Mouse (Mus musculus) cerebellum, adult (tissue): ENCODE measurements at regions not wholly inside any gene's neighbourhood (a gene's known extent, or its start where the extent isn't known, plus 50 kb on each side); places are given as distances from the start of the nearest gene placed in this dataset.

Source experiments
- ATAC-seq: cut with Nextera tagmentation; 2 replicates; pipeline ENCODE4 v1.9.2; 2017; ENCODE audit warnings: mild to moderate bottlenecking, moderate library complexity, mixed read lengths; ENCODE audit not compliant: insufficient number of reproducible peaks, low FRiP score, low TSS enrichment

DNA sequence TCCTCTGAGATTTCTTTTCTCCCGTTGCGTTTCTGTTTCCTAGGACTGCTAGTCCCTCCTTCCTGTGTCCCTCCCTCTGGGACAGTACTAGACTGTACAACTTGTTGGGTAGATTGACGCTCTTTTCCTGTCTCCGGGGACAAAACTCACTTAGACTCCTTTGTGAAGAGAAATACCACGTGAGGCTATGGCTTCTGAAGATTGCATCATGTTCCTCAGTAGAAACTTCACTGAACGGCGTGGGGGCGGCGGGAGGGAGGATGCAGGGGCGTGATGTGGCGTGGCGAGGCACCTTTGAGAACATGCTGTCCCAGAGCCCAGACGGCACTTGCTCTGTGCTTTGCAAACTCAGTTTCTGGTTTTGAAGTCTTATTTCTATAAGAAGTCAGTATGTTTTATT lies 78.5 kb downstream of the Spata18 start:
- no peak for ATAC-seq

DNA sequence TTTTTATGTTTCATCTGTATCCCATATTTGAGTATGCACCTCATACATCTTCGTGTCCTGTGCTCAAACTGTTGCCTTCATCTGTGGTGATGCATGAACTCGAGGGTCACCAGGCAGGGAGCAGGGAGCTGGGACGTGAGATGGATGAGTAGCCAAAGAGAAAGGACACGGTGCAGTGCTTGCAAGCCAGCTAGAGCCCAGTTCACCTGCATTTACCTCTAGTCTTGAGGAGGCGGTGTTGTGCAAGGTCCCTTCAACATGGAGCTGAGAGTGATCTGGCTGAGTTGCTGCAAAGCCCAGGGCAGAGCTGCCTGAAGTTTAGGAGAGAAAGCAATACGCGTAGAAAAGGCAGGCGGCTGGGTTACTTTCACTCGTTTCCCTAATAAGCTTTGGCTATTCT lies 80.2 kb downstream of the Spata18 start:
- ATAC-seq, result no peak

DNA sequence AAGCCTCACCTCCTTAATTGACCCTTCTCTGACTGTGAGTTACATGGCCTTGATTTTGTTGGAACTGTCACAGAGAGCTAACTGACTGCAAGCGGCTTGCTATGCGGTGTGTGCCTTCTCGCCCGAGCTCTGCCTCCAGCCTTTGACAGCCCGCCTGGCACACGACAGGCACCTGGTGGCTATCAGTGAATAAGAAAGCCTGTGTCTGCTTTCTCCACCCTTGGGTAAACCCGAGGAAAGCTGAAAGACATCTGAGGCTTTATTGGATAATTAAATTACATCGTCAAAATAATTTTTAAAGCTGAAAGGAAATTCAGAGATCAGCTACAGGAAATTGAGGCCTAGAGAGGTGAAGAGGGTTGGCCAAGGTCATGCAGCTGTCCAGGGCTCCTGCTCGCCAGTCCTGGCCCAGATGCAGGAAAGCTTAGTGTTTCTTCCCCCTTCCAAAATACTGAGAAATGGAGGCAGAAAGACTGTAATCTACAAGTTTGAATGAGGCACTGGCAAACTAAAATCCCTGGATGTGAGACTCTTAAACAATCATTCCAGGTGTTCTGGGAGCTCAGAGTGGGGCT lies 80.9 kb downstream of the Spata18 start:
- ATAC-seq, result no peak

DNA sequence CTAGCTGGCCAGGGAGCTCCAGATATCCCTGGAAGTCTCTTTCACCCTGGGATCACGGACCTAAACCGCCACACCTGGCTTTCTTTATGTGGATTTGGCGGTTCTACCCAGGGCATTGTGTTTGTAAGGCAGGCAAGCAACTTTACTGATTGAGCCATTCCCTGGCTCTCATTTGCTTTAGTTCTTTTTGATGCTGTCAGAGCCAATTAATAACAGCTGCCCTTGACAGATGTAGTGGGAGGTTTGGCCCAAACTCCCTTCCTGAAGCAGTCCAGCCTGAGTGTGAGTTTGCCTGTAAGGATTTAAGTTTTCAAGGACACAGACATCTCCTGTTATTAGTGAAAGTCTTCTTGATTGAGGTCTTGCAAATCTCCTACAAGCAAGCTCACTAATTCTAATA lies 89.6 kb downstream of the Spata18 start:
- no peak for ATAC-seq

DNA sequence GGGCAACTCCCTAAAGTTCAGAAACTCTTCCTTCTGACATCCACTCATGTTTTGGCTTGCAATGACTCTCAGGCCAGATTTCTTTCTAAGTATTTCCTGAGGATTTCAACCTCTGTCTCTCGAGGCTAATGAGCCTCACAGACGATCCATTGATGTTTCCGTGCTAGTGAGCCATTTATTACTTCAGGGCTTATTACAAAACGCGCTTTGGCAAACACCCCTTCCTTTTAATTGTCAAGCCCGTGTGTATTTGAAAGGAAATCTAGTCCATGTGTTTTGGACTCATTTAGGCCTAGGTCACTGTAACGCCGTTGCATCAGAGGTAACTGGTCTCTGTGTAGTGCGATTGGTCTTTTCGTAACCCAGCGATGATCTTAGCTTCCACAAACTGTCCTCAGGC lies 90.3 kb downstream of the Spata18 start:
- no peak for ATAC-seq

DNA sequence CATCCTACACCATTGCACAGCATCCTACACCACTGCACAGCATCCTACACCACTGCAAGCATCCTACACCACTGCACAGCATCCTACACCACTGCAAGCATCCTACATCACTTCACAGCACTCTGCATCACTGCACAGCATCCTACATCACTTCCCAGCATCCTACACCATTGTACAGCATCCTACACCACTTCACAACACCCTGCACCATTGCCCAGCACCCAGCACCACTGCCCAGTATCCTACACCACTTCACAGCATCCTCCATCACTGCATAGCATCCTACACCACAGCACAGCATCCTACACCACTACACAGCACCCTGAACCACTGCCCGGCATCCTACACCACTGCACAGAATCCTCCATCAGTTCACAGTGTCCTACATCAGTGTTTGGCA lies 92.8 kb downstream of the Spata18 start:
- no peak for ATAC-seq

DNA sequence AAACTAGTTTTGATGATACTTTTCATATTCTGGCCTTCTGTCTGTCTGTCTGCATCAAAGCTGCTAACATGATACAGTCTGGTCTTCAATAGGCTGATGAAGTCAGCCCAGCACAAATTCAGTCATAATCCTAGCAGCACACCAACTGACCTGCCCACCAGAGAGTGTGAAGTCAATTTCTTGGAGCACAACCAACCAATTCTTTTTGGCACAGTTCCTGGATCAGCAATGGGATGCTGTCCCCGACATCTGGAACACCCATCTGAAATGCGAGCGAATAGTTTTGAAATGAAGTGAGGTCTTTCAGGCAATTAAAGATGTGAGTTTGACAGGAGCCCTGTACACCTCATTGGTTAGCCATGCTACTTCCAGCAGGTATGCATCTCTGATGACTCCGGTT lies 98.6 kb downstream of the Spata18 start:
- no peak for ATAC-seq

DNA sequence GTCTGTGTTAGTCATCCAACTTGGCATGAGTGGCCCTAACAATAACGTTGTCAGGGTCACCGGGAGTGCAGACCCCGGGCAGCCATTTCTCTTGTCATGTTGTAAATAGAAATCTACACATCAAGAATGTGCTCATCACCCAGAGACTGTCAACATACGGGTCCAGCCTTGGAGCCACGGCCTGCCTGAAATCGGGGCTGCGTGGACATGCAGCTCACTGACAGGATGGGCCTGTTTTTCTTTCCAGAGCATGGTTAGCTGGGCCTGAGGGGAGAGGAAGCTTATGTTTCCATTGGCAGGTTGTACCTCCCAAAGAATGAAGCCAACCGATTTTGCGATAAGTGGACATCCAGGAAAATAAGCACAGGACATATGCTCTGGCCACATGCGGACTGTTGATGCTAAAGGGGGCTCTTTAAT lies 101.1 kb downstream of the Spata18 start:
- ATAC-seq, result no peak

DNA sequence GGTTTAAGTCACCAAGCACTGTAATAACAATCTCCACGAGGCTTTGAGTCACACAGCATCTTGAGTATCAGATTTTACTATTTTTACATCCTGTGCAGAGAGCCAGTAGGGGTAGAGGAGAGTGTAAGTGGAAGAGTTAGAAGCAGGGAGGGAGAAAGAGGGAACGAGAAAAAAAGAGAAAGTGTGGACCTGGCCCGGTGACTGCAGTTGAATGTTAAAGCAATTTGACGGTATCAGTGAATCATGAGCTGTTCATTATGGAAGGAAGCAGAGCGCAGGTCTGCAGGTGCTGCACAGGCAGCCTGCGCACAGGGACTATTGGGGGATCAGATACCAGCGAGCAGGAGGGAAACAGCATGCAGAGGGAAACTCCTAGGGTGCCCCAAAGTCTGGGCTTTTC lies 102.6 kb downstream of the Spata18 start:
- no peak for ATAC-seq

DNA sequence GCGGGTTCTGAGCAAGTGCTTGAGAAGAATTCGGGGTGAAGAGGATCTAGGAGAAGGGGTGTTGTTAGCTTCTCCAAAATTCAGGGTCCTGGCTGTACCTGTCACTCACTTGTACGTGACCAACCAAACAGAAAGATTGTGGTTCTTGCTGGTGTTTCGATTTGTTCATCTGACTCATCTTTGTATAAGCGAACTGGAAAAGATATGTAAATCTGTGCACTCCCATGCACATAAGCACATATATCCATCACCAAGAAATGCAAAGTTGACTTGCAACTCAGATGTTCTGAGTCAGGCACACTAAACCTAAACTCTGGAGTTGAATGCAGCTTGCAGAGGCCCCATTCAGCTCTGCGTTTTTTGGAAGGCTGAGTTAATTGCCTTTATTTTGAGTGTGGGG lies 107.4 kb downstream of the Spata18 start:
- ATAC-seq, result no peak

DNA sequence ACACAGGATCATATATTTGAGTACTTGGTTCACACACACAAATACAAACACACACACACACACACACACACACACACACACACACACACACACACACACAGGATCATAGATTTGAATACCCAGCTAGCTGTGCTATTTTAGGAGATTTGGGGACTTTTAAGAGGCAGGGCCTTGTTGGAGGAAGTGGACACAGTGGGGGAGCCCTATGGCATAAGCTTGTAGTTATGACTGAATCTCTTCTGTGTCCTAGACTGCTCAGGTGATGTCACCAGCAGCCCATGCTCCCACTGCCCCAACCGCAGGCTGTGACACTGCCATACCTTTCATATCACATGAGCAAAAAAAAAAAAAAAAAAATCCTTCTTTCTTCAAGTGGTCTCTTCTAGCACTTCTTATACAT lies 110.1 kb downstream of the Spata18 start:
- no peak for ATAC-seq

DNA sequence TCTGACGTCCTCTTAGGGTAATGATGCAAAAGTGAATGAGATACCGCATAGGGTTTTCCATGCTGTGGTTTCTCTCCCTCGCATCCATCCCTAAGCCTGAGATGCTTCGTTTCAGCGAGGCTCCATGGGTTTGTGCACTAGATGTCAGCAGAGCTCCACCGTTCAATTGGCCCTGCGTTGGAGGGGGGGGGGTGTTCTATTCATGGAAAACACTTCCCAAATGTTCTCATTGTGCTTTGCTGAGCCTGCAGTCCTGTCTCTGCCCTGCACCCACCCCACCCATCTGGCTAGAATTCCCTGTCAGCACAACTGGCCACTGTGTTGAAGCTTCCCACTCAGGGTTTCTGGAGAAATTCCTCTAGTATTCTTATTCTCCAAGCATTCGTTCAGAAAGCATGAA lies 110.5 kb downstream of the Spata18 start:
- peak; percentile 55; the same call in 1 of the 2 replicates for ATAC-seq

DNA sequence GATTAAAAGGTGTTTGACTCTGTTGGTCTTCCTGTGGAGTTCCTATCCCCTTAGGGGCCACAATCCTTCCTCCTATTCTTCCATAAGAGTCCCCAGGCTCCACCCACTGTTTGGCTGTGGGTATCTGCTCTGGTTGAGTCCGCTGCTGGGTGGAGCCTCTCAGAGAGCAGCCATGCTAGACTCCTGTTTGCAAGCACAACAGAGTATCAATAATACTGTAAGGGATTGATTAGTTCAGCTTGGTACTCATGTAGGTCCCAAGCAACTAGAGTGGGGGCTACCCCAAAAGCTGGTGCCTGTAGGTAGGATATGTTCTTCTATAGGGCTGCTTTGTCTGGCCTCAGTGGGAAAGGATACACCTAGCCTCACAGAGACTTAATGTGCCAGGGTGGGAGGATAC lies 113.0 kb downstream of the Spata18 start:
- no peak for ATAC-seq

DNA sequence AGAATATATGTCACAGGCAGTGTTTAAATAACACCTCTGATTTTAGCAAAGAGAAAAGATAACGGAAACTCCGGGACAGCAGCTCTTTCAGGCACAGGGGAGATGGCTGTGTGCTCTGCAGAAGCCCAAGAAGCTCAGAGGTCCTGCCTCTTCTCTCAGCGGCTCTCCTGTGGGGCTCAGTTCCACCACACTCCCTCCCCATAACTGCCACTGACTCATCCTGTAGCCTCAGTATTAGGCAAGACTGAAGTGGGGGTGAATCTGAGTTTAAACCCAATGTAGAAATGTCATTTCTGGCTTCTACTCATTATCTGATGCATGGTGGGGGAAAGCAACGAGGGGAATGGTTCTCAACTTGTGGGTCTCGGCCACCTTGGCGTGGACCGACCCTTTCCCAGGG lies 114.3 kb downstream of the Spata18 start:
- ATAC-seq, result no peak

DNA sequence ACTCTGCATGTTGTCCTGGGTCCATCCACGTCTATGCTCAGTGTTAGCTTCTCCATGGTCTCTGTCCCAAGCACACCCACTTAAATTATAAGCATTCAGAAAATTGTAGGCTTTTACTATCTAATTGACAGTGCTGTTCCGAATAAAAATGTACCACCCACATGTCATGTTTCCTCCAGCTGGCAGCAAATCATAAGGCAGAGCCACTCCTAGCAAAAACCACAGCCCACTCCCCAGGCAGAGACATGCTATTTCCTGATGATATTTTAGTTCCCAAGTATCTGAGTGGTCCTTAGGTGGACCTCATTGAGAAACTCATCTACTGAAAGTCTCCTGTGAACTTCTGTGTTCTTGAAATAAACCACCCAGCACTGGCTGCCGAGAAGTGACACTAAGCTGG lies 117.1 kb downstream of the Spata18 start:
- no peak for ATAC-seq

DNA sequence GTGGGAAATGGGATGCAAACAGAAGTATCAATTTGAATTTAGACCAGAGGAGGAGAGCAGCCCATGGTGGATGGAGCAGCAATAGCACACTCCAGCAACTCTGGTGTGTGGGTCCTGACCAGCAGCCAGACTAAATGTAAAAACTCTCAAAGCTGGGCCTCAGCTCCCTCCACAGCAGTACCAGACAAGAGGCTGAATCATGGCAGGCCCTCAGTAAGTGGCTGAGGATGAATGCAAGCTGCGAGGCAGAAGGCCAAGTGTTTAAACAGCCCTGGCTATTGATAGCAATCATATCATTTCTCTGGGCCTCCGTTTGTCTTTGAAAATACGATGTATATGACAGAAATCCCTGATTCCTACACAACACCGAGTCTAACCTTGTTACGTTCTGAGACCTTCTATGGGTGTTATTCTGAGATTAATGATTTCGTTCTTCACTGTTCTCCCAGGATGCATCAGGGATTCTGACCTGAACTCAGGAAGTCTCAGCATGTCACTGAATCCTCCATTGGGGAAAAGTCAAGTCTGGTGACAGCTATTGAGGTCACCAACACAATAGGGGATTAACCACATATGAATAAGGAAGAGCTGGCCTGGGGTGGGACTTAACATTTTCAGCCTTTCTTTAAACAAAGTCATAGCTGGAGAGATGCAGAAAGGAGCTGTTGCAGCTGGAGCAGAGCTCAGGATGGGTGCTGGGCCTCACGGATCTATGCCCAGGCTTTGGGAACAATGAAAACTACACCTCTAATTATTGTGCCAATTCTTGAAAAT lies 124.8 kb downstream of the Spata18 start:
- ATAC-seq, result no peak

DNA sequence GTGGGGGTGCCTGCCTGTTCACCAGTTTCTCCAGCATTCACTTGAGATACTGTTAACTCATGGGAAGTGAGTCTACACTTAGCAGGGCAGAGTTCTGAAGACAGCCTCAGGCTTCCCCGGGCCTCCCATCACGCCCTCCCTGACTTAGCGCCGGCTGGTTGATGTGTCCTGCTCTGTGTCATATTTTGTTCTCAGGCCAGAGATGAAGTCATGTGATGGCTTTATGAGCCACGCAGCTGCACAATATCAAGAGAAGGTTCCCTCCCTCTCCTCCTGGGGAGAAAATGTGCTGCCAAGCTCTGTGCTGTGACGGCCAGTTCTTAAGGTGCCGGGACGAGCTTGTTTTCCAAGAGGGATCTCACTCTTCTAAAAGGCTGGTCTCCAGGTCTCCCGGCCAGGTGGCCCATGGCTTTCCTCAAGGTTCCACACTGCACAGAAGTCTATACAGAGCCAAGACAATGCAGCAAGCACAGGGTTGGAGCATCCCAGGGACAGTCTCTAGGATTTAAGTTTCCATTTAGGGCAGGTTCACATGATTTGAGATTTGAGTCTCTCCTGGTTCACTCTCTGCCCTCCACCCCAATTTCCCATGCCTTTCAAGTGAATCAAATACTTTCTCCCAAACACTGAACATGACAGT lies 126.2 kb downstream of the Spata18 start:
- ATAC-seq, result no peak

DNA sequence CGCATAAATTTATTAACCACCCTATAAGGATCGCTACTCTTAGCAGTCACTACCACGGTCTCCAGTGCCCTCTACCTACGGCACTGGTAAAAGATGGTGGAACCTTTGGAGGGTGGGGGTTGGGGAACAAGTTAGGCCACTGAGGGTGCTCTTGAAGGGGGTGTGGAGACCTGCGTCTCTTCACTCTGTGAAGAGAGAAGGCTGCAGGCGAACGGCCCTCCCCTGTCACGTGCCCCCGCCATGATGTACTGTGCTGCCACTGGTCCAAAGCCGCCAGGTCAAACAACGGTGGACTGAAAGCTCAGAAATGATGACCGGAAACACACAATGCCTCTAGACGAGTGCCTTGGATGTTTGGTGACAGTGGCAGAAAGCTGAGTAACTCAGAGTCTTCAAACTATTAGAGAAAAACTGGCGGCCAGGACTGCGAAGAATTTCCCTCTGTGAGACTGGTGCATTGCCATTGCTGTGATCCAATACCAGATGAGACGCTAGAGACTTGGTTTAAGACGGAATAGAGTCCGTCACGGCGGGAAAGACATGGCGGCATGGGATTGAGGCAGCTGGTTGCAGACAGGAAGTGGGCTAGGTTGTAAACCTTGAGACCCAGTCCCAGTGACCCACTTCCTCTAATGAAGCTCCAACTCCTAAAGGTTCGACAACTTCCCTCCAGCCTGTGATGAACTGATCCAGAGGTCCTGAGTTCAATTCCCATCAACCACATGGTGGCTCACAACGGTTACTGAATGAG lies 130.2 kb downstream of the Spata18 start:
- no peak for ATAC-seq

DNA sequence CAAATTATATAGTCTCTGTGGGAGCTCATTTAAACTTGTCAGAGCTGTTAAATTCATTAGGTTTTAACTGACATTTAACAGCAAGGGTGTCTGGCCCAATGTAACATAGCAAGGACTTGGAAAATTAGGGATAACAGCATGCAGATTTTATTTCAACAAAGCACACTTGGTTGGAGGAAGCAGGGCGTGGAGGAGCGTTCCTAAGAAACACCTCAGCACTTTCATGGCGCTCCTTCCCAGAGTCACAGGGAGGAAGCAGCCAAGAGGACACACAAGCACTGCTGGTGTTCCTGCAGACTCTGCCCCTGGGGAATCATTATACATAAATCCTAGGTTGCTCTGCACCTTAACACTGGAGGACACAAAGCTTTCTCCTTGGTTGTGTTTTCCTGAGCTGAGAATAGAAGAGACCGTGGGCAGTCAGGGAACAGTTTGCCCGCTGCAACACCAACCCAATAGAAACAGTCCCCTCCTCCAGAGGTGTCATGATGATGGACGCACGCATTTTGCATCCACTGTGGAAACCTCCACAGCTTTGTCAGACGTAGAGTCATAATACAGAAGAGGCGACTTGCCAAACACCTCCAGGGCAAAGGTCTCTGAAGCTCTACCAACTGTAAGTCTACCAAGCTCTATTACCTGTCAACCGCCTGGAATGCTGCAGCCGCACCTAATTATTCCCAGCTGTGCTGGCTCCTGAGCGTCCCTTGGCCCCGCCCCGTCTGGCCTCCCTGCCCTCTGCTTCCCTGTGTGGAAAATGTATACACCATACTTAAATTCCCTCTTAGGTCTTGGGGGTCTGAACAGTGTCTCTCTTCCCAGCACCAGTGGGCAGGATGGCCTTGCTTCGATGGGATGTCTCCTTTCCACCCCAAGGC lies 131.3 kb downstream of the Spata18 start:
- no peak for ATAC-seq

DNA sequence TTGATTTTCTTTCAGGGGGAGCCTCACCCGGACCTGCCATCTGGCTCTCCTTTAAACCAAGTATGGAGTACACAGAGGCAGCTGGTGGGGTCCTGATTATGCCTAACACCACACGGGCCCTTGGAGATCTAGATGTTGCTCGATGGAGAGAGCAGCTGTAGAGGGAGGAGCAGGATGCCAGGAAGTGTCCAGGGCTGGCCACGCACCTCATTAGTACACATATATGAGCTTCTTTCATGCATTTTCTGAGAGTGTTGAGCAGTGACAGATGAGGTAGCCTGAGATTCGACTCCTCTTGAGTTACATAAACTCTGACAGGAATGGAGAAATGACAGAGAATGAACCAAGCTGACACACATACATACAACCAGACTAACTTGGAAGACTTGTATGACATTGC lies 136.1 kb downstream of the Spata18 start:
- ATAC-seq, result no peak
